Mouse (Mus musculus) ES-E14 (cell line): Measurements from ENCODE around the gene Spns3.

Experiments used
- ZC3H11A ChIP-seq: IDR thresholded peaks from 2 replicates; pipeline ENCODE4 v1.6.1; 2012; ENCODE audit warnings: low read depth, mild to moderate bottlenecking, inconsistent platforms, low read length, borderline replicate concordance
- ZNF384 ChIP-seq: IDR thresholded peaks from 2 replicates; pipeline ENCODE4 v1.6.1; 2012; ENCODE audit warnings: low read depth, low read length, inconsistent platforms

DNA sequence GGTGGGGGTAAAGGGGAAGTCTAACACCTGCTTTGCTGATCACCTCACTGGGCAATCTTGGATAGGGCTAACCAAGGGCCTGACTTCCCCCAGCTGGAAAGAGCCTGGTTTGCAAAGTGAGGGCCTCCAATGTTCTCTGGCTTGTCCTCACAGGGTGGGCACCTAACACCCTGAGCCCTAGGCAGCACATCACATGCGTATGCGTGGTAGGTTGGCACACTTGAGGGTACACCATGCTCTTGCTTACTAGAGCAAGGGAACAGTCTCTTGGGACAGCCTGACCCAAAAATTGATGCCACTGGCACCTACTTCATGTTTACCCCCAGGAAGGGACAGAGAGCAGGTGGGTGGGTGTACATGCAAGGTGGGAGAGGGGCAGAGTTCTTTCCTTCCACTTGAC is 62.6 kb downstream of the Spns3 start:
- TF ChIP-seq ZC3H11A (no peak), ZNF384 (no peak)
